Mouse (Mus musculus) cerebellum, adult 2 months (tissue): ENCODE results near the gene Cc2d1a.

Experiments used
- CTCF ChIP-seq: fragments of 200-500 bp; IDR thresholded peaks from 2 replicates; pipeline ENCODE4 v1.5.1; 2011; ENCODE audit warnings: low read depth, mild to moderate bottlenecking, control low read depth, low read length, moderate library complexity, borderline replicate concordance; ENCODE audit not compliant: insufficient read depth
- POLR2A ChIP-seq: fragments of 200-500 bp; IDR thresholded peaks from 2 replicates; pipeline ENCODE4 v1.6.1; 2011; ENCODE audit warnings: low read length, control low read depth, borderline replicate concordance; ENCODE audit not compliant: insufficient read depth

- TF ChIP-seq POLR2A = no peak
- no peak for TF ChIP-seq CTCF
Measured at GRCm38 (mm10) chr8:84125656-84126055, 22.1 kb downstream of the Cc2d1a start, which contains the start of gene Podnl1.
